Mouse (Mus musculus) right cerebral cortex, postnatal 10 days (tissue): ENCODE results near the gene Nbea.

Experiments
- DNase-seq, 2 experiments: peaks; one replicate each; pipeline ENCODE4 v3.0.0; 2021; ENCODE audit warnings: low spot score in 2 of 2

Nbea gene

GRCm38 (mm10) chr3:55751363-55751762 lies 432.1 kb downstream of the Nbea start:
- DNase-seq = no peak

GRCm38 (mm10) chr3:55750445-55751065 lies 432.9 kb downstream of the Nbea start:
- DNase-seq = no peak

GRCm38 (mm10) chr3:55743885-55744284 lies 439.6 kb downstream of the Nbea start:
- no peak for DNase-seq

- DNase-seq = no peak
Observed at GRCm38 (mm10) chr3:55742654-55743053, 440.8 kb downstream of the Nbea start.

GRCm38 (mm10) chr3:55742218-55742617 lies 441.3 kb downstream of the Nbea start:
- no peak for DNase-seq

- no peak for DNase-seq
Observed at GRCm38 (mm10) chr3:55741428-55741827, 442.1 kb downstream of the Nbea start.

- no peak for DNase-seq
Observed at GRCm38 (mm10) chr3:55733665-55734064, 449.8 kb downstream of the Nbea start.

- DNase-seq = no peak
Observed at GRCm38 (mm10) chr3:55730549-55730948, 453.0 kb downstream of the Nbea start.

GRCm38 (mm10) chr3:55730142-55730541 lies 453.4 kb downstream of the Nbea start:
- DNase-seq = no peak

GRCm38 (mm10) chr3:55714260-55714659 lies 469.2 kb downstream of the Nbea start:
- DNase-seq = peak in 1 of 2 experiments; percentile 19

GRCm38 (mm10) chr3:55713856-55714255 lies 469.6 kb downstream of the Nbea start:
- no peak for DNase-seq

- peak in 1 of 2 experiments; percentile 13 for DNase-seq
Observed at GRCm38 (mm10) chr3:55710300-55710699, 473.2 kb downstream of the Nbea start.

- DNase-seq = peak; percentile 6 to 16
Observed at GRCm38 (mm10) chr3:55701632-55702031, 481.9 kb downstream of the Nbea start.

GRCm38 (mm10) chr3:55697174-55697573 lies 486.3 kb downstream of the Nbea start:
- no peak for DNase-seq

- DNase-seq = peak in 1 of 2 experiments; percentile 11
Observed at GRCm38 (mm10) chr3:55693073-55693472, 490.4 kb downstream of the Nbea start.

GRCm38 (mm10) chr3:55688098-55688497 lies 495.4 kb downstream of the Nbea start:
- DNase-seq = no peak

GRCm38 (mm10) chr3:55686993-55687392 lies 496.5 kb downstream of the Nbea start:
- no peak for DNase-seq

- no peak for DNase-seq
Observed at GRCm38 (mm10) chr3:55685627-55686026, 497.9 kb downstream of the Nbea start.

GRCm38 (mm10) chr3:55684892-55685291 lies 498.6 kb downstream of the Nbea start:
- peak; percentile 56 to 58 for DNase-seq

- no peak for DNase-seq
Observed at GRCm38 (mm10) chr3:55677691-55678090, 505.8 kb downstream of the Nbea start.

GRCm38 (mm10) chr3:55674185-55674584 lies 509.3 kb downstream of the Nbea start:
- DNase-seq = no peak

GRCm38 (mm10) chr3:55667048-55667447 lies 516.5 kb downstream of the Nbea start:
- no peak for DNase-seq

- no peak for DNase-seq
Observed at GRCm38 (mm10) chr3:55665928-55666327, 517.6 kb downstream of the Nbea start.

- no peak for DNase-seq
Observed at GRCm38 (mm10) chr3:55664713-55665112, 518.8 kb downstream of the Nbea start.
